Mouse (Mus musculus): ENCODE results near the gene Ramp2.

DNA sequence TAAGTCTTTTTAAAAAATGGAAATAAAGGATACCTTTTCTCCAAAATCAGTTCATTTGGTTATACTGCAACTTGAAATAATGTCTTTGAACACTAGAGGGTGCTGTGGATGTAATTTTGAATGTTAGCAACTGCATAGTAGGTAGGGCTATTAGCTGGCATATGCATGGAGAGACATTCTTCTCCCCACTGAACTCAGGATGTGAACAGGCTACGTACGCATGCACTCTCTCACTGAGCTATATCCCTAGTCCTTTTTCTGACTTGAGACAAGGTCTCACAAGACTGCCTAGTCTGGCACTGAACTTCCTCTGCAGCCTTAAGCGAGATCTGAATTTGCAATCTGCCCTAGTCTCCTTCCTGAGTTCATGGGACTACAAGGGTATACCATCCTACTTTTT lies 33.9 kb upstream of the Ramp2 start:
- TF ChIP-seq GATA1 (IDR thresholded peaks at IDR 0.05; ENCODE audit: borderline replicate concordance, low read length) (no peak), FLI1 (IDR thresholded peaks at IDR 0.05; ENCODE audit: low read length) (no peak)

Measured in megakaryocyte, embryonic 14.5 days (primary cell).